Mouse (Mus musculus) CH12.LX (cell line): ENCODE data around the gene 9930111J21Rik1. TPM values are rescaled to one million over a fixed set of nuclear protein-coding genes. Genes with fewer than 3 reads are reported as not detected.
"Not testable (repeated sequence)": the region's sequence is repeated elsewhere in the genome, so short reads cannot be mapped to it uniquely, and the experiment has no call there.

Source experiments
- DNase-seq: peaks from one replicate; pipeline ENCODE4 v3.0.0-alpha.2; 2013; ENCODE audit errors: extremely low read depth
- H3K27ac ChIP-seq: 2 replicates; pipeline ENCODE4 v1.5.1; 2012; ENCODE audit warnings: low read depth, mild to moderate bottlenecking, control low read depth, moderate library complexity; ENCODE audit not compliant: insufficient read depth
- H3K27me3 ChIP-seq: replicated peaks from 2 replicates; pipeline ENCODE3; 2012; ENCODE audit warnings: inconsistent platforms
- H3K36me3 ChIP-seq, 2 experiments: replicated peaks in 1 of 2; 2 replicates each; pipeline versions ENCODE3 to v1.6.1; 2012; ENCODE audit warnings: inconsistent platforms in 1 of 2, low read length in 1 of 2, mild to moderate bottlenecking in 1 of 2, mixed read lengths in 1 of 2, moderate library complexity in 1 of 2; ENCODE audit not compliant: control insufficient read depth in 1 of 2, insufficient read depth in 1 of 2
- H3K4me1 ChIP-seq, 2 experiments: 2 replicates each; pipeline ENCODE4 v1.6.1; 2012; ENCODE audit warnings: inconsistent platforms in 1 of 2, moderate library complexity in 1 of 2; ENCODE audit not compliant: insufficient read depth in 2 of 2, control insufficient read depth in 1 of 2
- H3K4me2 ChIP-seq: 2 replicates; pipeline ENCODE4 v1.6.1; 2012; ENCODE audit warnings: low read depth, mild to moderate bottlenecking, control low read depth; ENCODE audit not compliant: poor library complexity, insufficient read depth, severe bottlenecking
- H3K4me3 ChIP-seq, 3 experiments: fragments of 150-350 bp in 1 of 3; sonication (generic) in 1 of 3; replicated peaks in 1 of 3; 2 replicates each; pipeline versions ENCODE3 to v1.5.1; 2011 to 2012; ENCODE audit warnings: low read depth in 2 of 3, low read length in 2 of 3, mild to moderate bottlenecking in 2 of 3, moderate library complexity in 2 of 3, control low read depth in 1 of 3, improper control_type of control experiment in 1 of 3, inconsistent platforms in 1 of 3, mixed read lengths in 1 of 3; ENCODE audit not compliant: poor library complexity in 1 of 3
- H3K79me2 ChIP-seq: replicated peaks from 2 replicates; pipeline ENCODE4 v1.6.1; 2012; ENCODE audit warnings: mild to moderate bottlenecking, moderate library complexity; ENCODE audit not compliant: control insufficient read depth, poor library complexity, insufficient read depth, severe bottlenecking; ENCODE audit errors: extremely low read depth
- H3K9ac ChIP-seq: 2 replicates; pipeline ENCODE4 v1.6.1; 2012; ENCODE audit warnings: low read depth, mild to moderate bottlenecking, control low read depth, moderate library complexity; ENCODE audit not compliant: insufficient read depth
- H3K9me3 ChIP-seq: replicated peaks from 2 replicates; pipeline ENCODE3; 2012; ENCODE audit warnings: low read length, inconsistent platforms, mixed read lengths
- dilution Hi-C: fragments of 300-500 bp; cut with MboI; formaldehyde crosslinking; loops from 2 replicates; pipeline ENCODE4 v1.14.3; 2020; ENCODE audit warnings: low sequenced_read_pairs; ENCODE audit not compliant: extremely low pct_unique_long_range_greater_than_20kb, extremely low pct_ligation_motif_present
- in situ Hi-C: fragments of 300-500 bp; cut with MboI; formaldehyde crosslinking; loops from 3 replicates; pipeline ENCODE4 v1.14.3; 2019; ENCODE audit warnings: low sequenced_read_pairs, low pct_ligation_motif_present, low pct_unique_long_range_greater_than_20kb, mixed read lengths
- polyA plus RNA-seq: library from polyadenylated mRNA; unstranded; fragments of >175 nt; gene quantifications from 2 replicates; pipeline ENCODE4 v1.2.1, GENCODE M21; 2012; ENCODE audit warnings: low read depth; ENCODE audit not compliant: insufficient read length
- total RNA-seq, 2 experiments: library from RNA; depleted of rRNA; stranded (reverse); fragments of 300-350 nt in 1 of 2; fragments of >200 nt in 1 of 2; gene quantifications; 2 replicates each; pipeline ENCODE4 v1.2.3; 2012 to 2014

9930111J21Rik1 gene
- total RNA-seq (2012; rRNA removed) (6.4 and 7.4 TPM in 2 replicates), total RNA-seq (2014; rRNA removed) (3.4 and 4.3 TPM in 2 replicates), polyA plus RNA-seq (6.0 and 7.8 TPM in 2 replicates)

GRCm38 (mm10) chr11:48979251-48979650 lies at the start of gene 9930111J21Rik1:
TSS of gene 9930111J21Rik1 (minus strand) at chr11:48979398.
- H3K4me1 ChIP-seq, DNase-seq, in situ Hi-C loops, H3K4me3 ChIP-seq, H3K36me3 ChIP-seq, H3K9me3 ChIP-seq, dilution Hi-C loops, H3K27me3 ChIP-seq, H3K79me2 ChIP-seq: not testable (repeated sequence)
- peak within 1 kb of the TSS; percentile 50; the same call in 1 of the 2 replicates for H3K9ac ChIP-seq
- H3K4me2 ChIP-seq = peak within 1 kb of the TSS; percentile 16; the same call in 1 of the 2 replicates
- H3K27ac ChIP-seq = peak within 1 kb of the TSS; percentile 67

- in situ Hi-C loops, dilution Hi-C loops, H3K4me3 ChIP-seq: not testable (repeated sequence)
Observed at GRCm38 (mm10) chr11:49012074-49012473, 32.9 kb upstream of the 9930111J21Rik1 start.

GRCm38 (mm10) chr11:49006785-49007184 lies 27.6 kb upstream of the 9930111J21Rik1 start:
- H3K27ac ChIP-seq, H3K27me3 ChIP-seq, DNase-seq, dilution Hi-C loops, H3K4me2 ChIP-seq, H3K79me2 ChIP-seq, H3K9ac ChIP-seq, in situ Hi-C loops, H3K9me3 ChIP-seq, H3K36me3 ChIP-seq, H3K4me1 ChIP-seq, H3K4me3 ChIP-seq: not testable (repeated sequence)

More at GRCm38 (mm10) chr11:49012074-49012473, 32.9 kb upstream of the 9930111J21Rik1 start:
- H3K4me2 ChIP-seq, H3K4me1 ChIP-seq, H3K27me3 ChIP-seq, H3K27ac ChIP-seq, H3K9me3 ChIP-seq, H3K9ac ChIP-seq, H3K79me2 ChIP-seq, H3K36me3 ChIP-seq, DNase-seq: not testable (repeated sequence)

- DNase-seq, in situ Hi-C loops, H3K4me2 ChIP-seq, H3K36me3 ChIP-seq, H3K27ac ChIP-seq, dilution Hi-C loops, H3K4me1 ChIP-seq, H3K27me3 ChIP-seq, H3K9me3 ChIP-seq, H3K9ac ChIP-seq, H3K79me2 ChIP-seq, H3K4me3 ChIP-seq: not testable (repeated sequence)
Observed at GRCm38 (mm10) chr11:49006317-49006716, 27.1 kb upstream of the 9930111J21Rik1 start.

- in situ Hi-C loops, H3K4me3 ChIP-seq, H3K4me2 ChIP-seq, H3K27me3 ChIP-seq, H3K36me3 ChIP-seq, H3K9me3 ChIP-seq, H3K4me1 ChIP-seq, DNase-seq, H3K27ac ChIP-seq, H3K9ac ChIP-seq, H3K79me2 ChIP-seq, dilution Hi-C loops: not testable (repeated sequence)
Observed at GRCm38 (mm10) chr11:49000411-49000810, 21.2 kb upstream of the 9930111J21Rik1 start.

- H3K27ac ChIP-seq, H3K27me3 ChIP-seq, H3K9me3 ChIP-seq, H3K36me3 ChIP-seq, H3K79me2 ChIP-seq, dilution Hi-C loops, H3K4me2 ChIP-seq, DNase-seq, H3K4me1 ChIP-seq, in situ Hi-C loops, H3K4me3 ChIP-seq, H3K9ac ChIP-seq: not testable (repeated sequence)
Observed at GRCm38 (mm10) chr11:48994018-48994417, 14.8 kb upstream of the 9930111J21Rik1 start, which contains the start of gene Tgtp1. TSS of gene Tgtp1 (minus strand) at chr11:48994172.
